Mouse (Mus musculus) brain, adult 2 months (tissue): ENCODE data around the gene Cacna1s.
A peak's percentile ranks its signal among the peaks of the same experiment; 100 is the strongest.

Experiments used
- DNase-seq: peaks from one replicate; pipeline ENCODE4 v3.0.0; 2011; ENCODE audit warnings: low read depth, low spot score

The Cacna1s gene

DNA sequence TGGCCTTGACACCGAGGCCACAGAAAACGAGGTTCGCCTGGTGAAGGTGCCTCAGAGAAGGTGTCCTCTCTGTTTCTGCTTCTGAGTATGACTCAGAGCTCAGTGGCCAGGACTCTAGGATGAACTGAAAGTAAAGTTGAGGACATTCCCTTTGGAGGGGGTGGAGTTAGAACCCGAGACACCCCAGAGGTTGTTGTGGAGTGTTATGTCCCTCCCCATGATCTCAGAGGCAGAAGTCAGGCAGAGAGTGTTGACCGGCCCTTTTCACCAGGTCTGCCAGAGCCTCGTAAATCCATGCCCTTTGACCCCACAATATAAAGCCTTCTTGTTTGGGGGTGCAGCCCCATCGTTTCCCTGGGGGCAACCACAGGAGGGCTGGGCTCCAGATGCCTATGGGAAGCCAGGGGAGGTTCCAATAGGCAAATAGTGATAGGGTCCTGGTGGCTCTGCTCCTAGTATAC is 84.6 kb downstream of the Cacna1s start:
- DNase-seq: no peak

DNA sequence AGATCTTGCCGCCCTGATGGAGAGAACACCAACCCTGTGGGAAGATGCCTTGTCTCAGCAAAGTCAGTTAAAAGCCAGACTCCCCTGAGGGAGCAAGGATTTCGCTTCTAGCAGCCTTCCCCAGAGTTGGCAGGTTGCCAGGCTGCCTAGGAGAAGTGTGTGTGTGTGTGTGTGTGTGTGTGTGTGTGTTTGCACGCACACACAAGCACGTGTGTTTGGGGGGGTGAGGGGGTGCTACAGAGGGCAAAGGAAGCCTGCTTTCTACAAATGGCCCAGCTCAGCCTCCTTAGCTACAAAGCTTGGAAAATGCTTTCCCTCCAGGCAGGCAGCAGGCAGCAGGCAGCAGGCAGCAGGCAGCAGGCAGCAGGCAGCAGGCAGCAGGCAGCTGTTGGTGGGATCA is 85.0 kb downstream of the Cacna1s start:
- peak; percentile 84 for DNase-seq

DNA sequence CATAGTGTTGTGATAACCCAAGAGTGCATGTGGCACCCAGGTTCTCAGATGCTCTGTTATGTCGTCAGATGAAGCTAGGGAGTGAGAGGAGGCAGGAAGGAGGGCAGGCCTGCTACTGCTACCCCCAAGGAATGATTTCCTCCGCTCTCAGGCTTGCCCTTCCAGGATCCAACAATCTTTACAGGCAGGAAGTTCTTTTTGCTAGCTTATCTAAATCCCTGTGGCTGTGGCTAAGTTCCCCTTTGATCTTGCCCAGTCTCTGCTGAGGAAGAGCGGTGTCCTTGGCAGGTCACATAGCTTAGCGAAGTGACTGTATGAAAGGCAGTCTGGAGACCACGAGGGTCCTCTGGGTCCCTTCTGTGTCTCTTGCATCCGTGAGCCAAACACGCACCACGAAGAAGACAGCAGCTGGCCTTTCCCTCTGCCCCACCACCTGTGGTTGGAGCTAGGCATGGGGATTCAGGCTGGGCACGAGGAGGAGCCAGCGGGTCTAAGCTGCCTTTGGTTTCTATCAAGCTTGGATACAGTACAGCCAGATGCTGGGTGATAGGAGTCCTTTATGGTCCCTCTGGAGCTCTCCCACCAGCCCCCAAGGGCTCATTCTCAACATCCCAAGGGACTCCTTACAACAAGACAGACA is 85.8 kb downstream of the Cacna1s start:
- no peak for DNase-seq

DNA sequence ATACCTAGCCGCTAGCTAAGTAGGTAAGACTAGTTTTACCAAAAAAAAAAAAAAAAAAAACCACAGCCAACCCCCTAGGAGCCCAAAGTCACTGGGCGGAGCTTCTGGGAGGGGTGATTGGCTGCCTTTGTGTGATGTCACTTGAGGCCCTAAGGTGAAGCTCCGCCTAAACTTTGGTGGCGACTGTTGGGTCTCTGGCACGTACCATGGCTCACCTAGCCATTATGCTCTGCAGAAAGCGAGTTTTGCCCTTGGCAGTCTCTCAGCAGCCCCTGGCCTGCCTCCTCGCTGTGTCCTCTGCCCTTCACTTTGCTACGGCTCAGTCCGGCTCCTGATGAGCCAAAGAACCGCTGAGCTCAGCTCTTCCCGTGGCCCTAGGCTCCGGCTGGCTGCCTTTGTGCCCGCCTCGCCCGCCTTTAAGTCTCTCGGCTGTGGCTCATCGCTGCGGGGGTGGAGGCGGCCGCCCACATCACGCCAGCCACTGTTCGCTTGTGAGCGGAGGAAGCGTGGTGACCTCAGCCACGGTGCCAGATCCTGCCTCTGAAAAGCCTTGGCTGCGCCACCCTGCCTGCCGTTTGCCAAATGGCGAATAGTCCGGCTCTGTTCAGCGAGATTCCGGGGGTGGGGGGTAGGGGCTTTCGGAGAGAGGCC is 87.6 kb downstream of the Cacna1s start:
- DNase-seq: peak; percentile 97

DNA sequence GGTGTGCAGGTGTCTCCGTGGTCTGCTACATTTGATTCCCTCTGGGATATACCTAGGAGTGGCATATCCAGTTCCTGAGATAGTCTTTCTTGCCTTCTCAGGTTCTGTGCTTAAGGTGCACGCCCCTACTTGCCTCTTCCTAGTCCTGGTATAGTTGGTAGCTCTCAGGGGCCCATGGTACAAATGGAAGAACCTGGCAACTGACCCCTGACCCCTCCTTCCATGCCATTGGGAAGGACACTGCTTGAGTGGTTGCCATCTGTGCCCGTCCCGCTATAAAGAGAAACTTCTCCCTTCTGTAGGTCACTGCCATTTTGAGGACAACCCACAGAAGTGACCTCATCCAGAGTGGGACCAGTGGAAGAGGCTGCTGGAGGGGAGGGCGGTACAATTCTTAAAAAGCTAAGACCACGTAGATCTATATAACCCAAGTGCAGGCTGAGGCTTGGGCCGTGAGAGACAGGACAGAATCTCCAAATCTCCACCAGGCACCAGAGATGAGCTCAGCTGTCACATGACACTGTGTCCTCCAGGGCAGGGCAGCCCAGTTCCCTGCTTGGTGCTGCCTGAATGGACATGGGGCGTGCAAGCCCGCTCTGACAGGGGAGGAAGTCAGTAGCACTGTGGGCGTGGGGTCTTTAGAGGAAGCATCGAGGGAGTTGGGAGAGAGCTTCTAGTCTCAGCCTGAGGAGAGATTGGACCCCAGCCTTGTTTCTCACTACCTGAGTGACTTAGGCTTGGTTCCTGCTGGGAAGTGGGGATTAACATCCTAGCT is 88.8 kb downstream of the Cacna1s start:
- DNase-seq: peak; percentile 86

DNA sequence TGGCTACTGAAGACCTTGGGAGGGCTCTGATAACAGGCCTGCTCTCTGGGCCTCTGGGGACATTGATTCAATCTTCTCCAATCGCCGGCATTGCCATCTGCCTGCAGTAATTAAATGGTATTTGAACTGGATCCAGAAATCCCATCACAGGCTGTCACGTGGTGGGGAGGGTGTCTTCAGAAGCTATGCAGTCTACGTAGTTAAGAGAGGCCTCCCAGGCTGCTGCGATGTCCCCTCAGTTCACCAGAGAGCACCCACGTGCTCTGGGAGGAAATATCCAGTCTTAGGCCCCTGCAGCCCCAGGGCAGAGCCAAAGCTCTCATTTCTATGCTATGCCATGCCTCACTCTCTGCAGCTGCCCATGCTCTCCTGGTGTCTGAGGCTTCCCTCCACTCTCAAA is 89.8 kb downstream of the Cacna1s start:
- DNase-seq: peak; percentile 94

DNA sequence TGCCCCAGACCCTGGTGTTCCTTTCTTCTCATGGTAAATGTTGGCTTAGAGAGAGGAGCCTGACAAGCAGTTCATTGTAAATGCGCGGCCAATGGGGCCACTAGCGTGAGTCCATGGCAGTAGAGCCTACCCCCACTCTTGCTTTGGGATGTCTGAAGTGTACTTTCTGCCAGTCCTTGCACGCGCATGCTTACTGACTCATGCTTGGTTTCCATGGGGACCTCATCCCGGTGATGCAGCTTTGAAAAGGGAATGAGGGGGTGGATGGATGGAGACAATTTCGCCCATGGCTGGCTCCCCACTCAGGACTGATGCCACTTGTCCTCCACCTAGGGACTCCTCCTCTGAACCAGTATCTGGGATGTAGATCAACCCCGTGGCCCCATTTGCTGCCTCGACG is 91.0 kb downstream of the Cacna1s start:
- peak; percentile 93 for DNase-seq

DNA sequence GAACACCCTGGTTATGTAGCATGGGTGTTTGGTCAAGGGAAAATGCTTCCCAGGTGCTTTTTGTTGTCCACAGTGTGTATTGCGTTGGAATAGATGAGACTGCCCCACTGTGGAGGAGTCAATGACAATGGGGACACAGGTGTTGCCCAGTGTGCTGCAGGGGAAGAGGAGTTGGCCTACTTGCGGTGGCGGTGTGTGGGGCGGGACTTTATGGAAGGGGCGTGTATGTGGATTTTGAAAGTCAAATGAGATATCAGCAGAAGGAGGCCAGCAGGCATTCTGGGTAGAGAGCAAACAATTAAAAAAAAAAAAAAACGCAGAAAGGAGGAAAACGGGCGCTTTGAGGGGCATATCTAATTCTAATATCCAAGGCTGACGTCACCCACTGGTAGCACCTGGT is 97.2 kb downstream of the Cacna1s start:
- peak; percentile 53 for DNase-seq

DNA sequence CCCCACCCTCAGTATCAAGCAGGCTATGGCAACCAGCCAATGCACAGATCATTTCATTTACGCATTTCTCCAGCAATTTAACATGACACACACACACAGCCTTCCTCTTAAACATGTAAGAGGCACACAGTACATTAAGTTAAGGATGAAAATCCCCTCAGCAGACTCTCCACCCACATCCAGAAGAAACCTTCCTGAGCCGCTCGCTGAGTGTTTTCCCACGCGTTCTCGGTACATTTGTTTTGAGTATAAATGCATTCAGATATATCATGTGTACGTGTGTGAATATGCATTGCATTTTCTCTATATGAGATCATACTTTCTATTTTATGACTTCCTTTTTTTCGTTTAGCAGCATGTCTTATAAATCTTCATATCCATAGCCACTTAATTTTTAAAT is 98.8 kb downstream of the Cacna1s start:
- peak; percentile 72 for DNase-seq

DNA sequence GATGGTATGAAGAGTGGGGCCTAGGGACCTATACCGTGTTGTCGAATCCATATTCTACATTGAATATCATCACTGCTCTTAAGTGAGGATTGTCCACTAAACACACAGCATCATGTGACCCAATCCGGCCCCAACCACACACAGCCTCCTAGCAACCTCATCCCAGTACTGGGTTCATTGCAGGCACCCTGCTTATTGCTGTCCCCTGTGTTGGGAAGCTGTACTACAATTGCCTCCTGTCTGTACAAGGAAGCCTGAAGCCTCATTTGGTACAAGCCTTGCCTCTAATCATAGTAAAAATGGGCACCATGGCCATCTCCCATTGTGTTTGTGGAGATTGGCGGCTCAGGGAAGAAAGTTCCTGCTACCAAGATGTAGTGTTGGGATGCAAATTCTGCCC is 103.8 kb downstream of the Cacna1s start:
- no peak for DNase-seq

DNA sequence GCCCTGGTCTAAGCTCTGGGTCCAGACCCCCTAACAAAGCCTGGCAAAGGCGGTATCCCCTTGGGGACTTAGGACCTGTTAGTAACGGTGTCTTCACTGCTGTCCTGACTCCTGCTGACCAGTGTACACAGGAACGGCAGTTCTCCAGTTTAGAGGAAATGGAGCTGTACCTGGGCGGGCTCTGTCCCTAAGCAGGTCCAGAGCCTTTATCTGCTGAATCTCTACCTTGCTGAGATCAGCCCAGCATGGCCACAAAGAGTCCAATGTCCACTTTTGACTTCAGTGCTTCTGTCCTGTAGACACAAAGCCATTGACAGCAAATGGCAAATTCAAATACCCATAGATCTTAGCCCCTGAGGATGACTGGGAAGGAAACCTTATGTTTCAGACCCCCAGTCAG is 104.4 kb downstream of the Cacna1s start:
- DNase-seq: no peak

DNA sequence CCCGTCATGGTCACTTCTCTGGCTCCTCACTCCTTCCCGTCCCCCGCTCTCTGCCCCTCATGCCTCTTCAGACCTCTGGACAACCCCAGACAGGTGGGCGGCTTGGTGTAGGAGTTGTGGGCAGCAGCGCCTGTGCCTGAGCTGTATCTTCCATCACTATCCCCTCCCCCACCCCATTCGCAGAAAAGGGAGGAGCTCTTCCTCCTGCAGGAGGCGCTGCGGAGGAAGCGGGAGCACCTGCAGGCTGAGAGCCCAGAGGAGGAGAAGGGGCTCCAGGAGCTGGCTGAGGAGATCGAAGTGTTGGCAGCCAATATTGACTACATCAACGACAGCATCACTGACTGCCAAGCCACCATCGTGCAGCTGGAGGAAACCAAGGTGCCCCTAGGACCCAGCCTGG is 107.3 kb downstream of the Cacna1s start:
- DNase-seq: peak; percentile 35

DNA sequence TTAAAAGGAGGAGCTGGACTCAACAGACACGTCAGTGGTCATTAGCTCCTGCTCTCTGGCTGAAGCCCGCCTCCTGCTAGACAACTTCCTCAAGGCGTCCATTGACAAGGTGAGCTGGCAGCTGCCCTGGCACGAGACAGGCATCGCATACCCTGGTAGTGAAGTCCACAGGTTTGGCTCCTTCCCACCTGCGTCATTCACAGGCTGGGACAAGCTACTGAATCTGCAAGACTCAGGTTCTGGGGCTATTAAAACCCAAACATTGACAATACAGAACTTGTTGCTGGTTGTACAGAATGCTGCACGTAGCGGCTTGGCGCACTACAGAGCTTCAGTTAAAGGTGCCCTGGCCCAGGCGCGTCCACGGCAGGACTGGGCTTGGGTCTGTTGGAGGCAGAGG is 107.7 kb downstream of the Cacna1s start:
- no peak for DNase-seq

DNA sequence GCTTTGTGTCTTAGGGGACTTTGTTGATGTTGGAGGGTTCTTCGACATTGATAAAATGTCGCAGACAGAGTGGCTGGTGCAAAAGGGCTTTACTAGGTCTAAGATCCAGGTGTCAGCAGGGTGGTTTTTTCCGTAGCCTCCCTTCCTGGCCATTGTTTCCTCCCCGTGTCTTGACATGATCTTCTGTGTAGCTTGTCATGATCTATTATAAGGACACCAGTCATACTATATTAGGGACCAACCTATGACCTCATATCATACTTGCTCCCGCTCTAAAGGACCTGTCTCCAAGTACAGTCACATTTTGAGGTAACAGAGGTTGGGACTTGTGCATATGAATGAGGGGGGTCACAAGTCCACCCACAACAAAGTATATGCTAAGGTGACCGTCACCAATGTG is 108.4 kb downstream of the Cacna1s start:
- no peak for DNase-seq

DNA sequence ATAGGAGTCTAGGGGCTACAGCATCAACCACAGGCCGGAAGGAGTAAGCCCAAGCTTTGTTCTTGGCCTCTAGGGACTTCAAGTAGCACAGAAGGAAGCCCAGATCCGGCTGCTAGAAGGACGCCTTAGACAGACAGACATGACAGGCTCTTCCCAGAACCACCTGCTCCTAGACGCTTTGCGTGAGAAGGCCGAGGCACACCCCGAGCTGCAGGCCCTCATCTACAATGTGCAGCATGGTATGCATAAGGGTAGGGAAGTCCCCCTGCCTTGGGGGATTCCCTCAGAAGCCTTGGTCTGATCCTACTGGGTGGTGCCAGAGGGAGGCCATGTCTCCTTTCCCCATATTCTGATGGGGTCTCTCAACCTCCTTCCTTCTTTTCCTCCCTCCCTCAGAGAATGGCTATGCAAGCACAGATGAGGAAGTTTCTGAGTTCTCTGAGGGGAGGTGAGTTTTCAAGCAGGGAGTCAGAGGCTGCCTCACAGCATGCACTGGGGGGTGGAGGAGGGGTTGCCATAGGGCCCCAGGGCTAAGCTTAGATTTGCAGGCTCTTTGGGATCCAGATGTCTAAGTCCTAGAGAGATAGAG is 108.9 kb downstream of the Cacna1s start:
- no peak for DNase-seq

DNA sequence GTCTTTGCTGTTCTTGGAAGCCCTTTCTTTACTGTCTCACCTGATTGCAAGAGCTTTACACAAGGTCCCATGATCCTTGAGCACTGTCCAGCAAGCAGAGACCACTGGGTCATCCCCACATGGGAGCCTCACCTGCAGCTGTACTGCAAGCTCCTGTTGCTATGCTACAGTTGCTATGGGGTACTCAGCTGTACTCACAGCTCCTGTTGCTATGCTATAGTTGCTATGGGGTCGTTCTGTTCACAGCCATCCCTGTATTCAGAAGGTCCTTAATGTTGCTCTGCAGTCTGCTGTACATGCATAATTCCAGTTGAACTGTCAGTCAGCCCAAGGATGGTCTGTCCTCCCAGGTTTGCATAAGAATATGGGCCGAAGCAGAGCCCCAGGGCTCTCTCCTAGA is 112.9 kb downstream of the Cacna1s start:
- DNase-seq: peak; percentile 54

DNA sequence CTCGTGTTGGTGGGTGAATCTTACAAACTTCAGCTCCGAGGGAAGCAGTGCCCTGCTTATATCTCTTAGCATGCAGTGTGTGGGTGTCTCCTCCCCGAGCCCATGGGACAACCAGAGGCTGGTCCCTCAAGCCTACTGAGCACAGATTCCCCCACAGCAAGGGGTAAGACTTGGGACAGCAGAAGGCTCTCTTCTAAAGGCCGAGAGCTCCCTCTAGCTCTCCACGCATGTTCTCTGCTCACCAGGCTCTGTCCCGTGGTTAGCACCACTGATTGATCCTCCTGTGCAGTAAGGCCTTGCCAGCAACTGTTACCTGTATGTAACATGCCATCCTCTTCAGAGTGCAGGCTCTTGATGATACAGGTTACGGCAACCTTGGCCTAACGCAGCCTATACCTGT is 115.1 kb downstream of the Cacna1s start:
- DNase-seq: peak; percentile 77
